Mouse (Mus musculus) G1E (cell line): ENCODE results near the gene Necap2.

Experiments used
- CTCF ChIP-seq: IDR thresholded peaks from 2 replicates; pipeline ENCODE4 v1.5.1; 2012; ENCODE audit warnings: low read depth, low read length, inconsistent platforms, mixed read lengths
- GATA1 ChIP-seq: IDR thresholded peaks from 2 replicates; pipeline ENCODE4 v1.6.1; 2012; ENCODE audit warnings: borderline replicate concordance, low read length, inconsistent platforms, mixed read lengths
- POLR2AphosphoS5 ChIP-seq: IDR thresholded peaks from 2 replicates; pipeline ENCODE4 v1.6.1; 2012; ENCODE audit warnings: low read depth, low read length, inconsistent platforms; ENCODE audit not compliant: insufficient replicate concordance
- TAL1 ChIP-seq: conservative IDR thresholded peaks from 2 replicates; pipeline ENCODE4 v1.6.1; 2012; ENCODE audit warnings: low read depth, low read length, inconsistent platforms, mixed read lengths

DNA sequence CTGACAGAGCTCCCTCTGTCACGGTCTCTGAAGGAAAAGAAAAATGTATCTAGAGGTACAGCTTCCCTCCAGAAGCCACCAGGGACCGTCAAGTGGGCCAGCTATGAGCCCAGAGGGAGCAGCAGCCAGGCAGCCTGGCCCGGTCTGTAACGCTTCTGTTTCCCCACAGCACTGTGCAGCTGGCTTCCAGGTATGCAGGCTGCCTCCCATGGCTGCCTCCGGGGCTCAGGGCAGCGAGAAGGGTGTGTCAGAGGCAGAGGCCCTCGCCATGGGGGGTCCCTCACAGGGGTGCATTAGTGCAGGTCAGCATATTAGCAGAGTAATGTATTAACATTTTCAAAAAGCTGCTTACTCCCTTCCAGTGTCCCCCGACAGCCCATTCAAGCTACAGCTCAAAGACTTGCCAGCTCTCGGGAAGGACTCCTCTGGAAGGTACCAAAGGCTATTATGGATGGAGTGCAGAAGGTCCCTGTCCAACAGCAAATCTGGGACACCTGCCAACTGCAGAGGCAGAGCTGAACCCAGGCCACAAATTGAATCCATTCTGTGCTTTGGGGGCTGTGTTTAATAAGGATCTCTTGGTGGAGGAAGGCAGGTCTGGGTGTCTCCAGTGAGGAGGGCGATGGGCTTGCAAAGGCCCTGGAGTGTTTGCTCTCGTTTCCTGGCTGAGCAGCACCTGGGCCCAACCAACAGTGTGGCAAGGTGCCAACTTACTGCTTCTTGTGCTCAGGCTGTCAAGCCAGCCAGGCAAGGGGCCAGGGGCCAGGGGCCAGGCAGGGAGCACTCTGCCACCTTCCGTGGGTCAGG lies 11.2 kb downstream of the Necap2 start:
- TF ChIP-seq CTCF (no peak), GATA1 (no peak), TAL1 (no peak), POLR2AphosphoS5 (no peak)
